Mouse (Mus musculus) ES-E14 (cell line): ENCODE results near the gene Snrnp25.

Experiments used
- CHD2 ChIP-seq: IDR thresholded peaks from 2 replicates; pipeline ENCODE4 v1.6.1; 2014; ENCODE audit warnings: mild to moderate bottlenecking, low read depth, low read length, inconsistent platforms
- HCFC1 ChIP-seq: IDR thresholded peaks from 2 replicates; pipeline ENCODE4 v1.6.1; 2012; ENCODE audit warnings: low read length, inconsistent platforms, borderline replicate concordance; ENCODE audit not compliant: insufficient read depth
- MAFK ChIP-seq: IDR thresholded peaks from 2 replicates; pipeline ENCODE4 v1.6.1; 2014; ENCODE audit warnings: mild to moderate bottlenecking, low read depth, low read length, inconsistent platforms; ENCODE audit not compliant: insufficient read depth
- ZC3H11A ChIP-seq: IDR thresholded peaks from 2 replicates; pipeline ENCODE4 v1.6.1; 2012; ENCODE audit warnings: low read depth, mild to moderate bottlenecking, inconsistent platforms, low read length, borderline replicate concordance
- ZNF384 ChIP-seq: IDR thresholded peaks from 2 replicates; pipeline ENCODE4 v1.6.1; 2012; ENCODE audit warnings: low read depth, low read length, inconsistent platforms

GRCm38 (mm10) chr11:32228292-32228845 is 23.2 kb downstream of the Snrnp25 start:
- TF ChIP-seq ZC3H11A (no peak), ZNF384 (no peak), HCFC1 (no peak), CHD2 (no peak), MAFK (no peak)
